Mouse (Mus musculus) right cerebral cortex, postnatal 10 days (tissue): ENCODE data around the gene Defb10.
"Not testable (repeated sequence)": the region's sequence is repeated elsewhere in the genome, so short reads cannot be mapped to it uniquely, and the experiment has no call there.

ENCODE experiments used
- DNase-seq, 2 experiments: peaks; one replicate each; pipeline ENCODE4 v3.0.0; 2021; ENCODE audit warnings: low spot score in 2 of 2

Gene Defb10

DNA sequence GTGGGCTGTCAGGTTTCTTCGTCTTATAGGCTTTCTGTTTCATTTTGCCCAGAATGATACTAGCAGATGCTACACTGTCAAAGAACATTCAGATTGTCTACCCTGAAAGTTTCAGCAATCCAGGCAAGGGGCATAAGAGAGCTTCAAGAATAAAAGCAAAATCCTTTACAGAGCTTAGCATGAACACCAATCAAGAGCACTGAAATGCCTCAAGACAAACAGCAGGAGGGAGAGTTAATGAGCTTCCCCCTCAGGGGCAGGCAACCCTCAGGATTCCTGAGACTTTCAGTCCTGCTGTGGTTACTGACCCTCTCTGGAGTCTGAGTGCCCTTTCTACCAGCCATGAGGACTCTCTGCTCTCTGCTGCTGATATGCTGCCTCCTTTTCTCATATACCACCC is at the start of gene Defb10:
Gene Defb10, plus strand, starts transcription at position 316 of the 400 bp plus-strand sequence.
- DNase-seq: not testable (repeated sequence)

- not testable (repeated sequence) for DNase-seq
Observed at GRCm38 (mm10) chr8:21885321-21885720, 26.6 kb downstream of the Defb10 start, which contains the start of gene Defb9. Gene Defb9, minus strand, starts transcription at chr8:21885421.

DNA sequence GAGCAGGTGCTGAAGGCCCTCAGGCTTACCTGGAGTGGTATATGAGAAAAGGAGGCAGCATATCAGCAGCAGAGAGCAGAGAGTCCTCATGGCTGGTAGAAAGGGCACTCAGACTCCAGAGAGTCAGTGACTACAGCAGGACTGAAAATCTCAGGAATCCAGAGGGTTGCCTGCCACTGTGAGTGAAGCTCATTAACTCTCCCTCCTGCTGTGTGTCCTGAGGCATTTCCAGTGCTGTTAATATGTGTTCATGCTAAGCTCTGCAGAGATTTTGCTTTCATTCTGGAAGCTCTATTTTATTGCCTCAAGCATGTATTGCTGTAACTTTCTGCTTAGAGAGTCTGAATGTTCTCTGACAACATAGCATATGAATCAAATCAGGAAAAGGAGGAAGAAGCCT is 47.6 kb downstream of the Defb10 start, which contains the start of gene Defb11:
Gene Defb11, minus strand, starts transcription at position 123 of the 400 bp plus-strand sequence.
- not testable (repeated sequence) for DNase-seq
